Mouse (Mus musculus) lung, embryonic 14.5 days (tissue): ENCODE results near the gene Olfr374. TPM values are rescaled to one million over a fixed set of nuclear protein-coding genes. Genes with fewer than 3 reads are reported as not detected.

ENCODE experiments used
- ATAC-seq: fragments of 200-750 bp; cut with Nextera tagmentation; 2 replicates; pipeline ENCODE4 v1.8.0; 2017; ENCODE audit warnings: mild to moderate bottlenecking, moderate TSS enrichment, moderate library complexity; ENCODE audit not compliant: insufficient read depth
- DNase-seq: peaks from one replicate; pipeline ENCODE4 v3.0.0-alpha.2; 2015
- H3K27ac ChIP-seq: fragments of 300-500 bp; sonication (generic); 2 replicates; pipeline ENCODE4 v1.5.1; 2014; ENCODE audit warnings: low read depth, mild to moderate bottlenecking, moderate library complexity
- H3K27me3 ChIP-seq: fragments of 300-500 bp; sonication (generic); 2 replicates; pipeline ENCODE4 v1.6.1; 2014; ENCODE audit warnings: low read length, control low read depth; ENCODE audit not compliant: insufficient read depth
- H3K36me3 ChIP-seq: fragments of 300-500 bp; sonication (generic); 2 replicates; pipeline ENCODE4 v1.6.1; 2014; ENCODE audit warnings: control low read depth; ENCODE audit not compliant: insufficient read depth
- H3K4me1 ChIP-seq: fragments of 300-500 bp; sonication (generic); 2 replicates; pipeline ENCODE4 v1.6.1; 2014; ENCODE audit warnings: antibody characterized with exemption, control low read depth; ENCODE audit not compliant: insufficient read depth
- H3K4me2 ChIP-seq: fragments of 300-500 bp; sonication (generic); 2 replicates; pipeline ENCODE4 v1.6.1; 2014; ENCODE audit warnings: mild to moderate bottlenecking
- H3K4me3 ChIP-seq: fragments of 300-500 bp; sonication (generic); 2 replicates; pipeline ENCODE4 v1.5.1; 2014; ENCODE audit warnings: low read depth, low read length
- H3K9ac ChIP-seq: fragments of 300-500 bp; sonication (generic); 2 replicates; pipeline ENCODE4 v1.6.1; 2014
- H3K9me3 ChIP-seq: fragments of 300-500 bp; sonication (generic); 2 replicates; pipeline ENCODE4 v1.6.1; 2016; ENCODE audit warnings: low read depth, low read length, control low read depth
- CTCF ChIP-seq: IDR thresholded peaks from 2 replicates; pipeline ENCODE4 v1.5.1; 2016; ENCODE audit warnings: antibody characterized with exemption, low read depth
- WGBS: fragments of 180-500 bp; shearing (Covaris S2); extraction: QIAGEN DNeasy Blood & Tissue Kit; methylation state at CpG from one replicate; pipeline ENCODE4 v1.1.7; 2014; 5-methylcytosine and 5-hydroxymethylcytosine counted together
- polyA plus RNA-seq: library from polyadenylated mRNA; unstranded; fragments of >200 nt; fragmentation: Nextera tagmentation; extraction: Ambion mirVana; gene quantifications from 2 replicates; pipeline ENCODE4 v1.2.1, GENCODE M21; 2014

Gene Olfr374
- polyA plus RNA-seq, 1 experiment from 2014 or later, result 0.01 TPM

DNA sequence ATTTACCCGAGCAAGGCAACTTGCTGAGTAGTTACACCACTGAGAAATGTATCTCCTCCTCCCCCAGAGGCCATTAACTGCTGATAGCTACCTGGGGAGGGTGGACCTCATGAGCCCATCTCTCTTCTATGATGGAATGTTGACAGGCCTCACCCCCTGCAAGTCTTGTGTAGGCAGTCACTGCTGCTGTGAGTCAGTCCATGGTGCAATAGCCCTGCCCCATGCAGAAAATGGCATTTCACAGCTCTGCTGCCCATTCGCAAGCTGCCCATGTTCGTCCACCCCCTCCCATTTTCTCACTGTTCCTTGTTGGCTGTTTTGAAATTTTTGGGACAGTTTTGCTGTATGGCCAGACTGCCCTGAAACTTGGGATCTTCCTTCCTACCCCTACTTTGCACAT is 38.7 kb downstream of the Olfr374 start:
- Histone ChIP-seq H3K27me3 (no peaks in the 10 kb centered on the region), H3K4me1 (no peaks in the 10 kb centered on the region), H3K36me3 (peaks cover 95% of the 10 kb centered on the region), H3K27ac (no peak overlapping the region), H3K4me2 (no peak overlapping the region), H3K9ac (no peak overlapping the region), H3K4me3 (no peak overlapping the region), H3K9me3 (no peaks in the 10 kb centered on the region)
- DNase-seq (no peak), ATAC-seq (no peak)
- TF ChIP-seq CTCF, result no peak
- 80% methylated on average over 3 of the region's 3 CpGs for WGBS

- peaks cover 93% of the 10 kb centered on the region for H3K36me3 ChIP-seq
- H3K9ac ChIP-seq, result no peak overlapping the region
- no peak overlapping the region for H3K4me3 ChIP-seq
- DNase-seq, result no peak
- no peak overlapping the region for H3K27ac ChIP-seq
- 84% methylated on average over 1 of the region's 1 CpGs for WGBS
- H3K4me2 ChIP-seq, result no peak overlapping the region
- no peak for ATAC-seq
- H3K9me3 ChIP-seq, result no peaks in the 10 kb centered on the region
- H3K4me1 ChIP-seq, result no peaks in the 10 kb centered on the region
- no peak for TF ChIP-seq CTCF
- no peaks in the 10 kb centered on the region for H3K27me3 ChIP-seq
These were observed 39.2 kb downstream of the Olfr374 start for GRCm38 (mm10) chr8:72146056-72146455.

DNA sequence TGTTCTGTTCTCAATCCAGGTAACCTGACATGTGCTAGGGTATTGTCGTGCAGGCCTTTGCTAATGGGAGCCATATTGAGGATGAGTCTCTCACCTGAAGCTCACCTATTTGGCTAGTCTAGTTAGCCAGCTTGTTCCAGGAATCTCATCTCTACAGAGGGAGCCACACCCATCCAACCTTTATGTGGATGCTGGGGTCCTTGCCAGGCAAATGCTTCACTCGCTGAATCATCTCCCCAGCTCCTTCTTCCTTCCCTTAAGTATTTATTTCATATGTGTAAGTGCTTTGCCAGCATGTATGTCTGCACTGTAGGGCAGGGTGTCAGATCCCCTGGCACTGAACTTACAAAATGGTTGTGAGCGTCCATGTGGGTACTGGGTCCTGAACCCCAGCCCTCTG is 39.7 kb downstream of the Olfr374 start:
- Histone ChIP-seq H3K4me1 (no peaks in the 10 kb centered on the region), H3K4me3 (no peak overlapping the region), H3K4me2 (no peak overlapping the region), H3K27me3 (no peaks in the 10 kb centered on the region), H3K9ac (no peak overlapping the region), H3K9me3 (no peaks in the 10 kb centered on the region), H3K27ac (no peak overlapping the region), H3K36me3 (peaks cover 93% of the 10 kb centered on the region)
- ATAC-seq (no peak), DNase-seq (no peak)
- no peak for TF ChIP-seq CTCF
- WGBS, result 89% methylated on average over 3 of the region's 3 CpGs

- H3K9ac ChIP-seq, result no peak overlapping the region
- H3K27ac ChIP-seq, result no peak overlapping the region
- no peaks in the 10 kb centered on the region for H3K4me1 ChIP-seq
- peaks cover 93% of the 10 kb centered on the region for H3K36me3 ChIP-seq
- H3K9me3 ChIP-seq, result no peaks in the 10 kb centered on the region
- TF ChIP-seq CTCF, result no peak
- no peak for ATAC-seq
- no peak for DNase-seq
- 59% methylated on average over 2 of the region's 2 CpGs for WGBS
- no peak overlapping the region for H3K4me2 ChIP-seq
- H3K4me3 ChIP-seq, result no peak overlapping the region
- H3K27me3 ChIP-seq, result no peaks in the 10 kb centered on the region
These were observed 40.4 kb downstream of the Olfr374 start for GRCm38 (mm10) chr8:72147266-72147665.

GRCm38 (mm10) chr8:72149056-72149455 is 42.2 kb downstream of the Olfr374 start:
- no peak for TF ChIP-seq CTCF
- peaks cover 90% of the 10 kb centered on the region for H3K36me3 ChIP-seq
- ATAC-seq, result no peak

GRCm38 (mm10) chr8:72151418-72152078 is 44.7 kb downstream of the Olfr374 start:
- Histone ChIP-seq H3K9me3 (no peaks in the 10 kb centered on the region), H3K36me3 (peaks cover 70% of the 10 kb centered on the region), H3K9ac (no peak overlapping the region), H3K4me2 (no peak overlapping the region), H3K4me3 (no peak overlapping the region), H3K4me1 (no peaks in the 10 kb centered on the region), H3K27ac (no peak overlapping the region), H3K27me3 (no peaks in the 10 kb centered on the region)
- 87% methylated on average over 3 of the region's 3 CpGs for WGBS
- DNase-seq (no peak), ATAC-seq (no peak)
- no peak for TF ChIP-seq CTCF

More at GRCm38 (mm10) chr8:72149056-72149455, 42.2 kb downstream of the Olfr374 start:
- Histone ChIP-seq H3K4me1 (no peaks in the 10 kb centered on the region), H3K4me3 (no peak overlapping the region), H3K9ac (no peak overlapping the region), H3K4me2 (no peak overlapping the region), H3K9me3 (no peaks in the 10 kb centered on the region), H3K27ac (no peak overlapping the region), H3K27me3 (no peaks in the 10 kb centered on the region)
- 83% methylated on average over 1 of the region's 1 CpGs for WGBS
- no peak for DNase-seq

DNA sequence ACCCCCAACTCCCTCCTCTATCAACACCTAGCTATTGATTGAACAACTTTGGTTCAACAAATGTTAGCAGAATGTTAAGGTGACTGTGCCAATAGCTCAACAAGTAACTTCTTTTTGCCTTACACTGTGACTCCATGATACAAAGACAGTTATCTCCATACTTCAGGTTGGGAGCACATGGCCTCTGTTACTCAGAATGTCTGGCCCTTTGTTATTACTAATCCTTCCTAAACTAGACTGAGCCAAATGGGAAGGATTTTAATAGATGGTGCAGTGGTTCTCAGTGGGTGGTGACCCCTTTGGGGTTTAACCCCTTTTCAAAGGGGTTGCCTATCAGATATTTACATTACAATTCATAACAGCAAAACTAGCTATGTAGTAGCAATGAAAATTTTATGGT is 46.5 kb downstream of the Olfr374 start:
- Histone ChIP-seq H3K27ac (no peak overlapping the region), H3K9me3 (no peaks in the 10 kb centered on the region), H3K27me3 (no peaks in the 10 kb centered on the region), H3K4me2 (no peak overlapping the region), H3K4me1 (no peaks in the 10 kb centered on the region), H3K36me3 (peaks cover 52% of the 10 kb centered on the region), H3K9ac (no peak overlapping the region), H3K4me3 (no peak overlapping the region)
- ATAC-seq (no peak), DNase-seq (no peak)
- no peak for TF ChIP-seq CTCF
